Mouse (Mus musculus) CD4-positive helper T cell, adult 2 months (primary cell): Measurements from ENCODE around the gene Adgrd1.

ENCODE experiments used
- DNase-seq: peaks from one replicate; pipeline ENCODE4 v3.0.0-alpha.2; 2012; ENCODE audit warnings: low read depth, missing footprints, low spot score

Gene Adgrd1

GRCm38 (mm10) chr5:129155902-129156311 lies 59.4 kb downstream of the Adgrd1 start:
- no peak for DNase-seq

GRCm38 (mm10) chr5:129161372-129162051 lies 65.0 kb downstream of the Adgrd1 start:
- DNase-seq = no peak

- DNase-seq = no peak
Measured at GRCm38 (mm10) chr5:129163416-129163815, 66.9 kb downstream of the Adgrd1 start.

- DNase-seq = no peak
Measured at GRCm38 (mm10) chr5:129164091-129164490, 67.5 kb downstream of the Adgrd1 start.

- no peak for DNase-seq
Measured at GRCm38 (mm10) chr5:129164911-129165584, 68.5 kb downstream of the Adgrd1 start.

GRCm38 (mm10) chr5:129165595-129165994 lies 69.0 kb downstream of the Adgrd1 start:
- DNase-seq = no peak

GRCm38 (mm10) chr5:129169090-129169489 lies 72.5 kb downstream of the Adgrd1 start:
- no peak for DNase-seq

GRCm38 (mm10) chr5:129169567-129169966 lies 73.0 kb downstream of the Adgrd1 start:
- no peak for DNase-seq

- no peak for DNase-seq
Measured at GRCm38 (mm10) chr5:129172533-129172932, 76.0 kb downstream of the Adgrd1 start.

- no peak for DNase-seq
Measured at GRCm38 (mm10) chr5:129175925-129176324, 79.4 kb downstream of the Adgrd1 start.

GRCm38 (mm10) chr5:129177697-129178511 lies 81.4 kb downstream of the Adgrd1 start:
- peak; percentile 73 for DNase-seq

- no peak for DNase-seq
Measured at GRCm38 (mm10) chr5:129179356-129179755, 82.8 kb downstream of the Adgrd1 start.

- DNase-seq = no peak
Measured at GRCm38 (mm10) chr5:129179995-129180714, 83.6 kb downstream of the Adgrd1 start.

GRCm38 (mm10) chr5:129180715-129181228 lies 84.2 kb downstream of the Adgrd1 start:
- no peak for DNase-seq

- DNase-seq = no peak
Measured at GRCm38 (mm10) chr5:129181450-129181849, 84.9 kb downstream of the Adgrd1 start.

GRCm38 (mm10) chr5:129182554-129182953 lies 86.0 kb downstream of the Adgrd1 start:
- DNase-seq = no peak

- DNase-seq = no peak
Measured at GRCm38 (mm10) chr5:129186260-129186659, 89.7 kb downstream of the Adgrd1 start.

- DNase-seq = no peak
Measured at GRCm38 (mm10) chr5:129186926-129187325, 90.4 kb downstream of the Adgrd1 start.

GRCm38 (mm10) chr5:129189071-129189470 lies 92.5 kb downstream of the Adgrd1 start:
- DNase-seq = no peak

- peak; percentile 18 for DNase-seq
Measured at GRCm38 (mm10) chr5:129190077-129190476, 93.5 kb downstream of the Adgrd1 start.

GRCm38 (mm10) chr5:129196501-129196900 lies 100.0 kb downstream of the Adgrd1 start:
- DNase-seq = no peak
